13 mouse cellular contexts compared by ENCODE assay signal in the genomic region with DNA sequence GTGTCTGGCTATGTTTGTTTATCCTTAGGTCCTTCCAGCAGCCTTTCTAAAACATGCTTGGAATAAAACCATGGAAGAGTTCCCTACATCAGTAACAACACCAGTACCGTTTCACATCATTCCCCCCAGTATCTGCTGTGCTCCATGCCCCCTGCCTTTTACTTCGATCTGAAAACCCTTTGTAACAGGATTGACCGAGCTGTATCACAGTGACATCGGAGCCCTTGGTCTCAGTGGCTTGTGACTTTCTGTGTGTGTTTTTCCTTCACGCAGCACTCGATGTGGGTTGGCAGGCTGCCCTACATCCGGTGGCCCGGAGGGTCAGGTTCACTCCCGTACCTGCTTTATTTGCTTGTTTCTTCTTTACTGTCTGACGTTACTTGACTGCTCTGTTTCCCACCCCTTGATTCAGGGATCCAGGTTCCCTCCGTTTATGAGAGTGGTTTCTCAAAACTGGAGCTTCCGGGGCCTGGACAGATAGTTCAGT.
DNase-seq lines count a peak whose midpoint lies in the region; ATAC-seq lines count a peak whose summit lies in the region.
"Had no signal": no experiment of that assay in that cellular context is flagged by ENCODE, and none has a peak within 500 bp of the region (broad histone marks: within the 10 kb centered on the region; RNA-seq: fewer than 3 reads in every experiment).

No protein-coding gene starts in this region.

- H3K36me3 ChIP-seq in hindbrain, embryonic 15.5 days, result no peaks in the 10 kb centered on the region
- no peaks in the 10 kb centered on the region for H3K36me3 ChIP-seq in hindbrain, embryonic 14.5 days (replicated peaks; ENCODE audit: control insufficient read depth, insufficient read depth)
- no peaks in the 10 kb centered on the region for H3K36me3 ChIP-seq in forebrain, embryonic 14.5 days (ENCODE audit: control insufficient read depth, insufficient read depth, low read length)
- H3K36me3 ChIP-seq: lung, embryonic 15.5 days; neural tube, embryonic 12.5 days had no signal

- peaks cover 14% of the 10 kb centered on the region; the same call in 1 of the 2 replicates for H3K4me1 ChIP-seq in hindbrain, embryonic 15.5 days (replicated peaks)
- H3K4me1 ChIP-seq in hindbrain, embryonic 14.5 days (replicated peaks; ENCODE audit: control insufficient read depth, insufficient read depth, low read length), result 0 out of 2 replicates have a peak, but pooled peaks cover 6% of the 10 kb centered on the region
- H3K4me1 ChIP-seq in forebrain, embryonic 14.5 days (ENCODE audit: control insufficient read depth, insufficient read depth, low read length), result peaks cover 8% of the 10 kb centered on the region
- H3K4me1 ChIP-seq: neural tube, embryonic 12.5 days had no signal

- no peak overlapping the region for H3K4me2 ChIP-seq in hindbrain, embryonic 15.5 days
- H3K4me2 ChIP-seq in hindbrain, embryonic 14.5 days (replicated peaks), result no peak overlapping the region
- no peak overlapping the region for H3K4me2 ChIP-seq in forebrain, embryonic 14.5 days (ENCODE audit: low read length)
- H3K4me2 ChIP-seq: lung, embryonic 15.5 days; neural tube, embryonic 12.5 days had no signal

- no peak overlapping the region for H3K9ac ChIP-seq in hindbrain, embryonic 15.5 days
- no peak overlapping the region for H3K9ac ChIP-seq in hindbrain, embryonic 14.5 days
- no peak overlapping the region for H3K9ac ChIP-seq in forebrain, embryonic 14.5 days (ENCODE audit: low read length)
- H3K9ac ChIP-seq: lung, embryonic 15.5 days; neural tube, embryonic 12.5 days had no signal

- H3K27me3 ChIP-seq in hindbrain, embryonic 15.5 days, result no peaks in the 10 kb centered on the region
- no peaks in the 10 kb centered on the region for H3K27me3 ChIP-seq in hindbrain, embryonic 14.5 days (ENCODE audit: control insufficient read depth, insufficient read depth, low read length)
- H3K27me3 ChIP-seq in forebrain, embryonic 14.5 days (replicated peaks; ENCODE audit: control insufficient read depth, insufficient read depth, low read length), result no peaks in the 10 kb centered on the region
- H3K27me3 ChIP-seq: lung, embryonic 15.5 days; neural tube, embryonic 12.5 days had no signal

- H3K4me3 ChIP-seq in hindbrain, embryonic 15.5 days, result no peak overlapping the region
- H3K4me3 ChIP-seq in hindbrain, embryonic 14.5 days (replicated peaks; ENCODE audit: low read length), result no peak overlapping the region
- no peak overlapping the region for H3K4me3 ChIP-seq in forebrain, embryonic 14.5 days (ENCODE audit: low read depth, low read length)
- H3K4me3 ChIP-seq: lung, embryonic 15.5 days; neural tube, embryonic 12.5 days had no signal

- no peak for ATAC-seq in cerebellum, adult (ENCODE audit: insufficient number of reproducible peaks, low FRiP score, low TSS enrichment)
- ATAC-seq in hindbrain, embryonic 15.5 days (ENCODE audit: low FRiP score, low read depth), result no peak
- no peak for ATAC-seq in hindbrain, embryonic 14.5 days (ENCODE audit: low FRiP score)
- ATAC-seq in forebrain, embryonic 14.5 days, result no peak

- H3K9me3 ChIP-seq in hindbrain, embryonic 15.5 days, result no peaks in the 10 kb centered on the region; the same call in 1 of the 2 replicates
- 0 out of 2 replicates have a peak, but pooled peaks cover 4% of the 10 kb centered on the region for H3K9me3 ChIP-seq in hindbrain, embryonic 14.5 days (ENCODE audit: control insufficient read depth, low read length)
- H3K9me3 ChIP-seq in forebrain, embryonic 14.5 days (replicated peaks; ENCODE audit: control insufficient read depth, low read length), result 0 out of 2 replicates have a peak, but pooled peaks cover 3% of the 10 kb centered on the region
- H3K9me3 ChIP-seq: lung, embryonic 15.5 days; neural tube, embryonic 12.5 days had no signal

- 70% methylated on average over 12 of the region's 12 CpGs for WGBS in hindbrain, embryonic 15.5 days
- 68% methylated on average over 12 of the region's 12 CpGs for WGBS in hindbrain, embryonic 14.5 days
- 75% methylated on average over 12 of the region's 12 CpGs for WGBS in forebrain, embryonic 14.5 days

- peak; percentile 19 to 41 for DNase-seq in cerebellum, adult 18-20 months
- no peak for DNase-seq in hindbrain, embryonic 14.5 days (ENCODE audit: low spot score)
- peak; percentile 40 for DNase-seq in 3134 (ENCODE audit: extremely low read depth, insufficient read length, low spot score)
- no peak for DNase-seq in forebrain, embryonic 14.5 days (ENCODE audit: low spot score)
- no peak for DNase-seq in right cerebral cortex, postnatal 4 days
- DNase-seq in yolk sac, embryonic 10.5 days (ENCODE audit: low spot score), result no peak
- DNase-seq: layer of hippocampus, adult 9-11 months; left cerebral cortex, postnatal 4 days; thymus, postnatal 36 days had no signal

- H3K27ac ChIP-seq in hindbrain, embryonic 15.5 days (replicated peaks), result peak overlapping the region; percentile 50; the same call in 1 of the 2 replicates
- H3K27ac ChIP-seq in hindbrain, embryonic 14.5 days, result no peak overlapping the region
- peak overlapping the region; percentile 72; the same call in 1 of the 2 replicates for H3K27ac ChIP-seq in forebrain, embryonic 14.5 days (ENCODE audit: low read depth, low read length)
- H3K27ac ChIP-seq: lung, embryonic 15.5 days; neural tube, embryonic 12.5 days had no signal

Comparison
In these comparisons a context has a peak if more than half of its experiments do, and no peak if none do; other contexts are left out.
1. DNase-seq: peak in cerebellum, adult 18-20 months (2 of 2) and 3134 (single experiment); none in hindbrain, embryonic 14.5 days (single experiment), forebrain, embryonic 14.5 days (single experiment), right cerebral cortex, postnatal 4 days (single experiment) and yolk sac, embryonic 10.5 days (single experiment).